In genomic region chr17:47009898-47010721, GRCm38 (mm10) we compare ENCODE assay signal across 8 mouse cellular contexts. TPM values are rescaled to one million over a fixed set of nuclear protein-coding genes. Genes with fewer than 3 reads are reported as not detected.
DNase-seq lines count a peak whose midpoint lies in the region; ATAC-seq lines count a peak whose summit lies in the region.

Ubr2 (minus strand) TSS chr17:47010556.

- ATAC-seq in inflammation-experienced regulatory T-cells, adult 6 months: peak; percentile 87
- ATAC-seq in megakaryocyte-erythroid progenitor cell, adult 5-6 weeks (replicated peaks; ENCODE audit: low FRiP score, low TSS enrichment, poor library complexity, severe bottlenecking): peak; percentile 89

- peak; percentile 96 to 99 for DNase-seq in adrenal gland, adult (ENCODE audit: inconsistent age in 2 of 2, low spot score in 1 of 2)
- DNase-seq in embryo, embryonic 10.5 days (ENCODE audit: low spot score): peak; percentile 99
- DNase-seq in gastrocnemius, postnatal 14 days: peak; percentile 94
- peak; percentile 90 to 93 for DNase-seq in left cerebral cortex, postnatal 10 days (ENCODE audit: extremely low spot score in 1 of 2, low spot score in 2 of 2)
- peak; percentile 89 for DNase-seq in right cerebral cortex, postnatal 25 days
- peak; percentile 86 to 88 for DNase-seq in urinary bladder, postnatal 4 days (ENCODE audit: low spot score in 2 of 2)

- intact Hi-C loops in gastrocnemius, postnatal 14 days (cut with DNase I; ENCODE audit: low total_unique reads): no loop called here
- intact Hi-C loops in left cerebral cortex, postnatal 10 days (cut with DNase I): no loop called here

RNA-seq across cellular contexts. Expression of gene Ubr2, which starts in this region (rescaled TPM):
- total RNA-seq in gastrocnemius, postnatal 14 days (2021): 10 to 100 TPM; 30.9 to 42.1 TPM
- 10 to 100 TPM; 12.1 to 19.4 (median 13.2) TPM for polyA plus RNA-seq in inflammation-experienced regulatory T-cells, adult 6 months (2017; shearing (Covaris generic))
- total RNA-seq in left cerebral cortex, postnatal 10 days (2021): 10 to 100 TPM; 51.3 to 54.5 TPM
- total RNA-seq in megakaryocyte-erythroid progenitor cell, adult 5-6 weeks (2014; fragmentation: Nextera tagmentation): 40.0 and 61.7 TPM in 2 replicates
- 33.7 and 35.2 TPM in 2 replicates for total RNA-seq in megakaryocyte-erythroid progenitor cell, adult 5-6 weeks (2017)

Comparison
In these comparisons a context has a peak if more than half of its experiments do, and no peak if none do; other contexts are left out.
1. Peak in every context shown above with its lines: DNase-seq and ATAC-seq.